In genomic region chr3:58693331-58693730, GRCm38 (mm10) we compare ENCODE assay signal across 21 mouse cellular contexts. TPM values are rescaled to one million over a fixed set of nuclear protein-coding genes. Genes with fewer than 3 reads are reported as not detected.
A peak's percentile ranks its signal among the peaks of the same experiment; 100 is the strongest.
DNase-seq lines count a peak whose midpoint lies in the region; ATAC-seq and TF ChIP-seq lines count a peak whose summit lies in the region.
"Had no signal": no experiment of that assay in that cellular context is flagged by ENCODE, and none has a peak within 500 bp of the region (broad histone marks: within the 10 kb centered on the region; RNA-seq: fewer than 3 reads in every experiment).

No protein-coding gene starts in this region.

- H3K9ac ChIP-seq in limb, embryonic 13.5 days: no peak overlapping the region
- peak overlapping the region; percentile 99 for H3K9ac ChIP-seq in CH12.LX (ENCODE audit: insufficient read depth, low read depth)
- H3K9ac ChIP-seq in neural tube, embryonic 15.5 days (replicated peaks): no peak overlapping the region
- H3K9ac ChIP-seq: embryonic facial prominence, embryonic 12.5 days; forebrain, embryonic 13.5 days had no signal

- in situ Hi-C loops in CH12.LX (cut with MboI; ENCODE audit: low pct_ligation_motif_present, low pct_unique_long_range_greater_than_20kb, low sequenced_read_pairs): loop anchor here (25.0 kb wide), 1 partner anchor 281 kb away; the partner anchor contains the start of gene Tsc22d2

- ATAC-seq in limb, embryonic 13.5 days (ENCODE audit: low FRiP score, low read depth): no peak
- no peak for ATAC-seq in neural tube, embryonic 15.5 days (ENCODE audit: low FRiP score)
- ATAC-seq: activated CD4-positive, CD25-positive, alpha-beta regulatory T cell, adult 4 months; Patski had no signal

- H3K79me2 ChIP-seq in CH12.LX (replicated peaks; ENCODE audit: control insufficient read depth, extremely low read depth, insufficient read depth, poor library complexity, severe bottlenecking): peaks cover 59% of the 10 kb centered on the region
- peaks cover 32% of the 10 kb centered on the region for H3K79me2 ChIP-seq in myocyte (ENCODE audit: control insufficient read depth, insufficient read depth)

- TF ChIP-seq POLR2A in CH12.LX (IDR thresholded peaks at IDR 0.05; ENCODE audit: low read depth, low read length) (no peak), myocyte (IDR thresholded peaks at IDR 0.05; ENCODE audit: insufficient read length, low read depth) (no peak)

- DNase-seq in limb, embryonic 10.5 days (ENCODE audit: low spot score): no peak
- DNase-seq in CH12.LX (ENCODE audit: extremely low read depth): no peak
- no peak for DNase-seq in urinary bladder, postnatal 14 days (ENCODE audit: low spot score)
- DNase-seq: adrenal gland, adult 8-10 months; adrenal gland, postnatal 14 days; adrenal gland, postnatal 36 days; cerebellum, adult 2 months; cerebellum, adult 9-10 months; cerebellum, postnatal 10 days; cerebellum, postnatal 25 days had no signal

- no peaks in the 10 kb centered on the region for H3K27me3 ChIP-seq in limb, embryonic 13.5 days
- peaks cover 13% of the 10 kb centered on the region for H3K27me3 ChIP-seq in limb, embryonic 10.5 days (ENCODE audit: low read depth, poor library complexity, severe bottlenecking)
- H3K27me3 ChIP-seq in CH12.LX (replicated peaks): no peaks in the 10 kb centered on the region
- H3K27me3 ChIP-seq in myocyte (ENCODE audit: control insufficient read depth, insufficient read depth, insufficient read length): no peaks in the 10 kb centered on the region
- no peaks in the 10 kb centered on the region for H3K27me3 ChIP-seq in neural tube, embryonic 15.5 days (replicated peaks)
- H3K27me3 ChIP-seq: Patski had no signal

- no peak overlapping the region for H3K27ac ChIP-seq in limb, embryonic 13.5 days
- H3K27ac ChIP-seq in limb, embryonic 10.5 days: no peak overlapping the region
- peak overlapping the region; percentile 84 for H3K27ac ChIP-seq in CH12.LX (ENCODE audit: insufficient read depth, low read depth)
- H3K27ac ChIP-seq in neural tube, embryonic 15.5 days (replicated peaks): no peak overlapping the region
- H3K27ac ChIP-seq: embryonic facial prominence, embryonic 10.5 days; embryonic facial prominence, embryonic 12.5 days; forebrain, embryonic 13.5 days had no signal

- H3K4me2 ChIP-seq in limb, embryonic 13.5 days (replicated peaks): peak overlapping the region; percentile 92; the same call in 1 of the 2 replicates
- H3K4me2 ChIP-seq in CH12.LX (ENCODE audit: insufficient read depth, low read depth, poor library complexity, severe bottlenecking): peak overlapping the region; percentile 78
- peak overlapping the region; percentile 98 for H3K4me2 ChIP-seq in myocyte (ENCODE audit: low read depth)
- no peak overlapping the region for H3K4me2 ChIP-seq in neural tube, embryonic 15.5 days

- 83% methylated on average over 7 of the region's 7 CpGs for WGBS in limb, embryonic 13.5 days
- WGBS in limb, embryonic 10.5 days: 83% methylated on average over 7 of the region's 7 CpGs
- WGBS in neural tube, embryonic 15.5 days: 85% methylated on average over 7 of the region's 7 CpGs

- no peaks in the 10 kb centered on the region for H3K36me3 ChIP-seq in limb, embryonic 13.5 days
- H3K36me3 ChIP-seq in limb, embryonic 10.5 days: no peaks in the 10 kb centered on the region
- H3K36me3 ChIP-seq in CH12.LX (replicated peaks in 1 of 2; ENCODE audit: control insufficient read depth in 1 of 2, insufficient read depth in 1 of 2, low read length in 1 of 2) (peaks cover 12 to 16% of the 10 kb centered on the region in 2 experiments), myocyte (ENCODE audit: control insufficient read depth, insufficient read depth) (no peaks in the 10 kb centered on the region)
- H3K36me3 ChIP-seq in neural tube, embryonic 15.5 days: no peaks in the 10 kb centered on the region
- H3K36me3 ChIP-seq: embryonic facial prominence, embryonic 10.5 days; embryonic facial prominence, embryonic 12.5 days; forebrain, embryonic 15.5 days had no signal

- H3K4me3 ChIP-seq in limb, embryonic 13.5 days: no peak overlapping the region
- H3K4me3 ChIP-seq in limb, embryonic 10.5 days: no peak overlapping the region
- H3K4me3 ChIP-seq in CH12.LX (replicated peaks in 1 of 3; ENCODE audit: low read depth in 2 of 3, low read length in 2 of 3, poor library complexity in 1 of 3): peak overlapping the region; percentile 67 to 98 (median 67)
- H3K4me3 ChIP-seq in myocyte: peak overlapping the region; percentile 90
- H3K4me3 ChIP-seq in neural tube, embryonic 15.5 days (replicated peaks): no peak overlapping the region

- dilution Hi-C loops in CH12.LX (cut with MboI; ENCODE audit: extremely low pct_ligation_motif_present, extremely low pct_unique_long_range_greater_than_20kb, low sequenced_read_pairs): no loop called here

- H3ac ChIP-seq in myocyte (ENCODE audit: control insufficient read depth, insufficient read length): no peak overlapping the region

- peaks cover 27% of the 10 kb centered on the region for H3K4me1 ChIP-seq in limb, embryonic 13.5 days
- peaks cover 31% of the 10 kb centered on the region for H3K4me1 ChIP-seq in limb, embryonic 10.5 days
- H3K4me1 ChIP-seq in CH12.LX (ENCODE audit: control insufficient read depth in 1 of 2, insufficient read depth in 2 of 2): peaks cover 15 to 32% of the 10 kb centered on the region in 2 experiments
- H3K4me1 ChIP-seq in neural tube, embryonic 15.5 days: peaks cover 30% of the 10 kb centered on the region

- H3K9me3 ChIP-seq in limb, embryonic 13.5 days: no peaks in the 10 kb centered on the region
- H3K9me3 ChIP-seq in limb, embryonic 10.5 days (replicated peaks): no peaks in the 10 kb centered on the region
- H3K9me3 ChIP-seq in CH12.LX (replicated peaks; ENCODE audit: low read length): no peaks in the 10 kb centered on the region
- no peaks in the 10 kb centered on the region for H3K9me3 ChIP-seq in neural tube, embryonic 15.5 days (replicated peaks)
- H3K9me3 ChIP-seq: embryonic facial prominence, embryonic 10.5 days; embryonic facial prominence, embryonic 12.5 days; forebrain, embryonic 13.5 days; forebrain, embryonic 15.5 days; G1E had no signal

- no peak for TF ChIP-seq EP300 in CH12.LX (IDR thresholded peaks at IDR 0.05; ENCODE audit: low read length)

- TF ChIP-seq CTCF in CH12.LX (conservative IDR thresholded peaks at IDR 0.05 in 1 of 2, IDR thresholded peaks at IDR 0.05 in 1 of 2; ENCODE audit: low read depth in 2 of 2, low read length in 2 of 2): no peak

- TF ChIP-seq RAD21 in CH12.LX (IDR thresholded peaks at IDR 0.05; ENCODE audit: low read depth, low read length): no peak

TF ChIP-seq in CH12.LX, 34 proteins besides CTCF, POLR2A, EP300 and RAD21:
- TF ChIP-seq MAX (IDR thresholded peaks at IDR 0.05; ENCODE audit: low read length): 0 out of 2 replicates have a peak, but pooled peaks have one; percentile 14
- peak; percentile 83 for TF ChIP-seq MYC (IDR thresholded peaks at IDR 0.05; ENCODE audit: low read depth, low read length)
- 0 out of 2 replicates have a peak, but pooled peaks have one; percentile 23 for TF ChIP-seq BHLHE40 (IDR thresholded peaks at IDR 0.05; ENCODE audit: low read depth, low read length)
- no peak for TF ChIP-seq MEF2A (IDR thresholded peaks at IDR 0.05; ENCODE audit: borderline replicate concordance, low read depth, low read length)
- TF ChIP-seq ETS1 (conservative IDR thresholded peaks at IDR 0.05; ENCODE audit: low read depth, low read length): no peak
- TF ChIP-seq MXI1 (IDR thresholded peaks at IDR 0.05; ENCODE audit: low read depth, low read length): peak; percentile 68; the same call in 1 of the 2 replicates
- 0 out of 2 replicates have a peak, but pooled peaks have one; percentile 16 for TF ChIP-seq RCOR1 (conservative IDR thresholded peaks at IDR 0.05; ENCODE audit: low read depth, low read length)

TF ChIP-seq in myocyte, 11 proteins besides CTCF, POLR2A, EP300 and RAD21:
- TF ChIP-seq USF1 (IDR thresholded peaks at IDR 0.05; ENCODE audit: low read depth) (no peak), MYOD1 (IDR thresholded peaks at IDR 0.05; ENCODE audit: control insufficient read depth in 1 of 3, insufficient read length in 2 of 3, low read depth in 2 of 3) (no peak), TCF12 (IDR thresholded peaks at IDR 0.05; ENCODE audit: insufficient read depth, poor library complexity, severe bottlenecking) (no peak), MYOG (IDR thresholded peaks at IDR 0.05; ENCODE audit: control insufficient read depth in 1 of 3, insufficient read depth in 1 of 3, insufficient read length in 2 of 3, low read depth in 2 of 3) (no peak)

RNA-seq across cellular contexts. Expression of gene Siah2, which starts 1.1 kb away (rescaled TPM):
- polyA plus RNA-seq in limb, embryonic 13.5 days (2015; fragmentation: Nextera tagmentation; extraction: Ambion mirVana): 5.9 and 6.4 TPM in 2 replicates
- polyA plus RNA-seq in limb, embryonic 10.5 days (2016; fragmentation: Nextera tagmentation; extraction: Ambion mirVana): 2.0 and 2.2 TPM in 2 replicates
- total RNA-seq in CH12.LX (2012; rRNA removed) (125 and 140 TPM in 2 replicates), CH12.LX (2014; rRNA removed) (119 and 142 TPM in 2 replicates)
- polyA plus RNA-seq in CH12.LX (2012; ENCODE audit: insufficient read length, low read depth) (99.0 and 104 TPM in 2 replicates), myocyte (2012; fragmentation: generic; extraction: Trizol) (31.2 TPM)
- 10.2 and 12.2 TPM in 2 replicates for polyA plus RNA-seq in neural tube, embryonic 15.5 days (2015; fragmentation: Nextera tagmentation; extraction: Ambion mirVana)

RNA-seq across cellular contexts. Expression of gene Erich6, which starts 56.3 kb away (rescaled TPM):
- polyA plus RNA-seq in limb, embryonic 13.5 days (2015; fragmentation: Nextera tagmentation; extraction: Ambion mirVana): not detected in 2 replicates
- not detected in 2 replicates for polyA plus RNA-seq in limb, embryonic 10.5 days (2016; fragmentation: Nextera tagmentation; extraction: Ambion mirVana)
- total RNA-seq in CH12.LX (2012; rRNA removed): not detected in 2 replicates
- total RNA-seq in CH12.LX (2014; rRNA removed): not detected in 2 replicates
- 0.11 TPM in 1 of 2 replicates, not detected in the other for polyA plus RNA-seq in CH12.LX (2012; ENCODE audit: insufficient read length, low read depth)
- 0.20 TPM for polyA plus RNA-seq in myocyte (2012; fragmentation: generic; extraction: Trizol)
- polyA plus RNA-seq in neural tube, embryonic 15.5 days (2015; fragmentation: Nextera tagmentation; extraction: Ambion mirVana): 0.18 TPM in 1 of 2 replicates, not detected in the other
- total RNA-seq: adrenal gland, postnatal 14 days; G1E had no signal
- polyA plus RNA-seq: activated CD4-positive, CD25-positive, alpha-beta regulatory T cell, adult 4 months; embryonic facial prominence, embryonic 10.5 days; embryonic facial prominence, embryonic 12.5 days; forebrain, embryonic 11.5 days; G1E had no signal

Comparison
In these comparisons a context has a peak if more than half of its experiments do, and no peak if none do; other contexts are left out.
1. H3K4me3 ChIP-seq: peak in CH12.LX (3 of 3) and myocyte (single experiment); none in limb, embryonic 13.5 days (single experiment), limb, embryonic 10.5 days (single experiment) and neural tube, embryonic 15.5 days (single experiment).